Mouse (Mus musculus) spleen, postnatal 36 days (tissue): ENCODE data around the gene Tnfrsf21.

ENCODE experiments used
- DNase-seq, 2 experiments: peaks; one replicate each; pipeline ENCODE4 v3.0.0; 2022; ENCODE audit warnings: low spot score in 2 of 2, mixed read lengths in 1 of 2

Gene Tnfrsf21

GRCm38 (mm10) chr17:43130115-43130869, 113.9 kb downstream of the Tnfrsf21 start:
- no peak for DNase-seq

DNA sequence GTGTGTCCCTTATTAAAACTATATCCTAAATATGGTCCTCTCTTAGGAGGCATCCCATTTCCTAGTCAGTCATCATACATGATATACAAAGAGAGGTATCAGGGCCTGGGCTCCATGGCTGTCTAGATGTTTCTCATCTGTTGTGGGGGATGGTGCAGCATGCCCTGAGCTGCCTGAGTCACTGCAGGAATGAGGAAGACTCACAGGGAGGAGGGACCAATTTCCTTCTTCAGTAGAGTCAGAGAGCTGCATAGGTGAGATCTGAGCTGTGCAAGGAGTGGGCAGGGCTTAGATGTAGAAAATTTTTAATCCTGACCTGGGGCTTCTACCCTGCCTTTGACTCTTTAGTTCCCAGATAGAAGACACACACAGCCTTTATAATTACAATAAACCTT, 114.5 kb downstream of the Tnfrsf21 start:
- no peak for DNase-seq

DNA sequence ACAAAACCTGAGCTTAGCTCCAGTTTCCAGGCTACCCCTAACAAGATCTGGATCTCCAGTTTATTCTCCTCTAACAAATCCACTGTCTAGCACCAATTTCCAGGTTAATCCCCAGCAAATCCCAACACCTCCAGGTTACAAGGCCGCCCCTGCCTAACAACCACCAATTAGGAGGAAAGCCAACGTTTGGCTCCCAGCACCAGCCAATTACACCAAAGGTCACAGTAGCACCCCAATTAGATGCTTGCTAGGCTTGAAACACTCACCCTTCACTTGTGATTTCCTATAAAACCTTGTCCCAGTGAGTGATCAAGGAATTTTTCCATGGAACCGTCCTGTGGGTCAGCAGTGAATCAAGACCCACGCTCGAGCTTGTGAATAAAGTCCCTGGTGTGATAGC, 116.1 kb downstream of the Tnfrsf21 start:
- no peak for DNase-seq

- no peak for DNase-seq
These were observed 116.8 kb downstream of the Tnfrsf21 start for GRCm38 (mm10) chr17:43133106-43133505.

DNA sequence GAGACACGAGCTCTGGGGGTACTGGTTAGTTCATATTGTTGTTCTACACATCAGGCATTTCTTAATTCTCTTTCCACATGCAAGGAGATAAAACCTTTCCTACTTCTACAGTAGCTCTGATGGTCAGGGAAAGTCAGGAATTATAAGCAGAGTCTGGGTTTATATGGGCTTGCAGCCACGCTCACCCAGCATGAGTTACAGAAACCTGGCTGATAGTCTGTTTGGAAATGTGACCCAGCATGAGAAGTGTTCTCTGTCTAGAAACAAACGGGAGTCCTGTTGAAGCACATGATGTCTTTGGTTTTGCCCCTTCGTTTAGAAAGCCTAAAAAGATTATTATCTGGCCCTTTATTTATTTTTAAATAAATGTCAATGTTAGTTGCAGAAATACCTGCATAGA, 118.6 kb downstream of the Tnfrsf21 start:
- DNase-seq = no peak

- DNase-seq = no peak
These were observed 119.3 kb downstream of the Tnfrsf21 start for GRCm38 (mm10) chr17:43135398-43136265.

GRCm38 (mm10) chr17:43136720-43137119, 120.4 kb downstream of the Tnfrsf21 start:
- DNase-seq = no peak

GRCm38 (mm10) chr17:43137838-43138237, 121.5 kb downstream of the Tnfrsf21 start:
- DNase-seq = peak; percentile 28 to 58

- peak in 1 of 2 experiments; percentile 21 for DNase-seq
These were observed 122.0 kb downstream of the Tnfrsf21 start for GRCm38 (mm10) chr17:43138356-43138755.
